Mouse (Mus musculus): ENCODE measurements around the gene Gpr12.
"Not testable (repeated sequence)": the region's sequence is repeated elsewhere in the genome, so short reads cannot be mapped to it uniquely, and the experiment has no call there.

Gene Gpr12

DNA sequence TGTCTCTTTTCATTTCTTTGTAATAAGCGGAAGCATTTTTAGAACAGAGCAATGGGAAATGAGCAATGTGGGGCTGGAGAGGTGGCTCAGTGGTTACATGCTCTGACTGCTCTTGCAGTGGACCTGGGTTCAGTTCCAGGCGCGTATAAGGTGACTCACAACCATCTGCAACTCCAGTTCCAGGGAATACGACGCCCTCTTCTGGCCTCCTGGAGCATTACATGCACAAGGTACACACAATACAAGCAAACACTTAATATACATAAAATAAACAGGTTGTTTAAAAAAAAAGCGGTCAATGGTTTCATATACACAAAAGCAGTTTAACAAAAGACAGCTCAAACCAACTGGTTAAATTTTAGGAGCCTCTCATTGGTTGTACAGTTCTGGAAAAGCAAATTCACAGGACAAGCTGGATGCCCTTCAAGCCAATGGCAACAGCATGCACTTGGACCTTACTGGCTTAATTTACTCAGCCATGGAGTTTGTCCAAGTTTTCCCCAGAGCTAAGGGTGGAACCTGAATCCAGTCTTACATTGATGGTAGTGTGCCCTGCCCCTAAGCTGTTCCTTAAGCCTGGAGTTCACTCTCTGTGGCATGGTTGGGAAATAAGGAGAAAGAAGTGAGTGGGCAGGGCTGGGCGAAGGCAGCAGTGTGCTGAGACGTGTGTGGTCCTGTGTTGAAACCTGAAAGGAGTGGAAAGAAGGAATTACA lies 1.5 kb upstream of the Gpr12 start:
- DNase-seq (ENCODE audit: low read depth, low spot score) = no peak

GRCm38 (mm10) chr5:146585307-146585651 lies 240 bp upstream of the Gpr12 start:
- no peak for DNase-seq (ENCODE audit: low read depth, low spot score)

- no peak for DNase-seq (ENCODE audit: low read depth, low spot score)
Measured at GRCm38 (mm10) chr5:146584156-146584477, 922 bp downstream of the Gpr12 start.

GRCm38 (mm10) chr5:146576668-146577067 lies 8.4 kb downstream of the Gpr12 start:
- DNase-seq (ENCODE audit: low read depth, low spot score) = peak; percentile 22

GRCm38 (mm10) chr5:146572735-146573042 lies 12.3 kb downstream of the Gpr12 start:
- DNase-seq (ENCODE audit: low read depth, low spot score) = not testable (repeated sequence)

GRCm38 (mm10) chr5:146571830-146572734 lies 13.0 kb downstream of the Gpr12 start:
- not testable (repeated sequence) for DNase-seq (ENCODE audit: low read depth, low spot score)

DNA sequence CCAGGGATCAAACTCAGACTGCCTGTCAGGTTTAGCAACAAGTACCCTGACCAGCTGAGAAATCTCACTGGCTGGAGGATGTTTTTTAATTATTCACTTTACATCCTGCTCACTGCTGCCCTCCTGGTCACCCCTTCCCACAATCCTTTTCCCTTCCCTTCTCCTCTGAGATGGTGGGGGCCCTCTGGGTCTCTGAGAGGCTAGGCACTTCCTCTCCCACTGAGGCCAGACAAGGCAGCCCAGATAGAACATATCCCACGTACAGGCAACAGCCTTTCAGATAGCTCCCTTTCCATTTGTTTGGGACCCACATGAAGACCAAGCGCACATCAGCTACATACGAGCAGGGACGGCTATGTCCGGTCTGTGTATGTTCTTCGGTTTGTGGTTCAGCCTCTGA lies 14.9 kb downstream of the Gpr12 start:
- DNase-seq (ENCODE audit: low read depth, low spot score) = not testable (repeated sequence)

DNA sequence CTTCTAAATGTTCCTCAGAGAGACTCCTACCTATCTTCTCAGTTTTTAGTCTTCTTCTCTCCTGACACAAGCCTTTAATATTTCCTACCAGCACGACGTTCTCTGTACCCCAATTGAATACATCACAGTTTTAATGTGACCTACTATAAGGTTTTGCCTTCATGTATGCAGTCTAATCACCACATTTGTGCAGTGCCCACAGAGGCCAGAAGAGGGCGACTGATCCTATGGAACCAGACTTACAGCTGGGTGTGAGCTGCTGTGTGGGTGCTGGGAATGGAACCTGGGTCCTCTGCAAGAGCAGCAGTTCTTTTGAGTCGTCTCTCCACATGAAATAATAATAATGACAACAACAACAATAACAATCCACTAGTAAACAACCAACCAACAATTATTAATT lies 18.0 kb downstream of the Gpr12 start:
- DNase-seq (ENCODE audit: low read depth, low spot score) = peak; percentile 73

DNA sequence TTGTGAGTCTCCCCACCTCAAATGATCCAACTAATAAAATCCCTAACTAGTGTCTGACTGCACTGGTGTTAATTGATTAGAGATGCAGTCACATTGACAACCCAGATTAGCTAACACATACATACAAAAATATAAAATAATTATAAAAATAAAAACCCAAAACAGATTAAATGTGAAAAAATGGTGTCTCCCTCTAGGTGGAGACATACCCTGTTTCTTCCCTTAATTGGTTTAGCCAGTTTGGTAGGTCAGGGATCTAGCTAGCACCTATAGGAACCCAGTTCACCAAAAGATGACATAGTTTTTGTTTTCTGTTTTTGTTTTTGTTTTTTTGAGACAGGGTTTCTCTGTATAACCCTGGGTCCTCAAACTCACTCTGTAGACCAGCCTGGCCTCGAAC lies 20.8 kb downstream of the Gpr12 start:
- no peak for DNase-seq (ENCODE audit: low read depth, low spot score)

DNA sequence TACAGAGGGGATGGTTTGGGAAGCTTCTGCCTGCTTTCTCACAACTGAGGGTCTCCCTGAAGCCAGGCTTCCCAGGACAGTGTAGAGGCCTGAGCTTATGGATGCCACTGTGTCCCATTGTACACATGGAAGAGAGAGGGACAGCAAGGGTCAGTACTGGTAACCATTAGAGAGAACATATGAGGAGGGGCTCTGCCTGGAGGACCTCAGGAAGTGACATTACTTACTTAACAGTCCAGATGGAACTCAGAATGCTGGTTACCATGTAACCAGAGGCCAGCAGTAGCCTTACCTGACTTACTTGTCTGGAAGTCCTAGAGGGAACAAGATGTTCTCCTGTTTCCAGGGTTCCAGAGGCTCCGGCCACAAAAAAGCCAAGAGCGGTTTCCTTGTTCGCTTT lies 29.2 kb downstream of the Gpr12 start, which contains the start of gene Gm3415:
TSS of gene Gm3415 (plus strand) at position 301 of the 400 bp plus-strand sequence.
- not testable (repeated sequence) for DNase-seq (ENCODE audit: low read depth, low spot score)

- not testable (repeated sequence) for DNase-seq (ENCODE audit: low read depth, low spot score)
Measured at GRCm38 (mm10) chr5:146537347-146537746, 47.7 kb downstream of the Gpr12 start, which contains the start of gene Gm3409. Gene Gm3409, plus strand, starts transcription at chr5:146537647.
